Mouse (Mus musculus) left cerebral cortex, adult 18-20 months (tissue): Measurements from ENCODE around the gene B4galnt1. TPM values are rescaled to one million over a fixed set of nuclear protein-coding genes. Genes with fewer than 3 reads are reported as not detected.
"Not testable (repeated sequence)": the region's sequence is repeated elsewhere in the genome, so short reads cannot be mapped to it uniquely, and the experiment has no call there.

ENCODE experiments used
- DNase-seq, 2 experiments: peaks; one replicate each; pipeline ENCODE4 v3.0.0; 2021 to 2022; ENCODE audit warnings: low spot score in 2 of 2, mixed read lengths in 1 of 2
- long read RNA-seq, 2 experiments: library from polyadenylated mRNA; stranded (forward); transcript quantifications; one replicate each; pipeline ENCODE4 v2.0.0; 2021
- total RNA-seq, 2 experiments: library from RNA; stranded (reverse); gene quantifications; 2 replicates each; pipeline ENCODE4 v1.2.3; 2021

The B4galnt1 gene
- 100 to 1,000 TPM; 119 to 130 TPM for total RNA-seq
- long read RNA-seq, experiment 1, transcript B4galnt1-201 (11 exons, 2,395 nt), result major isoform, 115 of 217 reads
- long read RNA-seq, experiment 1, partial matches to known transcripts, result 59 of 217 reads
- long read RNA-seq, experiment 1, other reads (novel, unspliced or antisense), result 37 of 217 reads
- long read RNA-seq, experiment 2, transcript B4galnt1-201 (11 exons, 2,395 nt), result major isoform, 89 of 165 reads
- long read RNA-seq, experiment 2, partial matches to known transcripts, result 53 of 165 reads
- long read RNA-seq, experiment 2, other reads (novel, unspliced or antisense), result 17 of 165 reads

DNA sequence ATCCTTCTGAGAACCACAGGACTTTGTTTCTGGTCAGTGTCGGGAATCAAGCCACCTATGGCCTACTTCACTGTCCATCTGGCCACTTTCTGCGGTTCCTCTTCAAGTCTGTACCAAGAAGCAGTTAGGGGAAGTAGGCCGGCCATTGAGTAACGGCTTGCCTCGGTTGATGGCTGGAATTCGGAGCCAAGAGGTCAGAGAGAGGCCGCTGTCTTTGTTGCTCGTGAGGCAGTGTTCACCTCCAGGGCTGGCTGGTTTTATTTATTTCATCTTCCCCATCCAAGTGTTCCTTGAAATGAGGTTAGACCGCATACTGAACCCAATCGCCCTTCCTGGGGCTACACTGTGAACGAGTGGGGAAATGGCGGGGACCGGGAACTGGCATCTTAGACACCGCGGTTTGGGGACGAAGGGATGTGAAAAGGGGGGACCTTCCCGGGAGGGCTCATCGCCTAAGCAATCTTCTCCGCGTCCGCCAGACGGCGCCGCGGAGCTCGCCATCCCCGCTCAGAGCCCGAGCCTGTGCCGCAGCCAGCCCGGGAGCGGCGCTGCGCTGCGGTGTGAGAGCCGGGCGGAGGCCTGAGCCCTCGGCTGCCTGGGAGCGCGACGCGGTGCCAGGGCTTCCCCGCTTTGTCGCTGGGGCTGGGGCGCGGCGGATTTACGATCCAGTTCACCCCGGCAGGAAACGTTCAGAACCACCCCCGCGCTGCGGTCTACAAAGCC is at the start of gene B4galnt1:
TSS of gene B4galnt1 (plus strand) at position 595 of the 723 bp plus-strand sequence.
- peak; percentile 73 to 86 for DNase-seq

DNA sequence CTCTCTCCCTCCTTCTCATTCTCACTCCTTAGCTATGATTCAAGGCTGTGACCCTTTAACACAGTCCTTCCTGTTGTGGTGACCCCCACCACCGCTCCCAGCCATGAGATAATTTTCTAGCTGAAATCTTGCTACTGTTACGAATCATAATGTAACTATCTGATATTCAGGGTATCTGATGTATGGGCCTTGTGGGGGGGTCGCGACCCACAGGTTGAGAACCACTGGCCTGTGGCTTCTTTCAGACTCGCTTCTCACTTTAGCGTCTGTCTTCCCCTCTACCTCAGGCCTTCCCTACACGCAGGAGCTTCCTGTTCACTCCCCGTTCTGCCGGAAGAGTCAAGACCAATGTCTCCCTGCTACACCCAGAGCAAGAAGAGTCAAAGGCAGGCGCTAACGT is 46.6 kb upstream of the B4galnt1 start:
- DNase-seq, result no peak

DNA sequence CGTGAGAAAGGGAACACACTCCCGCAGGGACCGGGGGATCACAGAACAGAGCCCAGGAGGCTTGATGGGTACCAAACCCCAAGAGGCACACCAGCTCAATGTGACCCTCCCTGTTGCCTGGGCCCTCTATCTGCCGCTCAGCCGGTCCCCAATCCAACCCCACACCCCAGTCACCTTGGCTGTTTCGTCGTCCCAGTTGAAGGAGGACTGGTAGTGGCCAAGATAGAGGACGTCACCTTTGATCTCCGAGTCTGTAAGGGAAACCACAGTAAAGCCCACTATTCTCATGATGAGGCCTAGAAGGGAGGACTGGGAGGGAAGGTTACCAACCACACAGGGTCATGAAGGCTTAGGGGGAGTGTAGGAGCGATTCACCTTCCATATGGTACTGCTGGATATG is 45.8 kb upstream of the B4galnt1 start:
- no peak for DNase-seq

DNA sequence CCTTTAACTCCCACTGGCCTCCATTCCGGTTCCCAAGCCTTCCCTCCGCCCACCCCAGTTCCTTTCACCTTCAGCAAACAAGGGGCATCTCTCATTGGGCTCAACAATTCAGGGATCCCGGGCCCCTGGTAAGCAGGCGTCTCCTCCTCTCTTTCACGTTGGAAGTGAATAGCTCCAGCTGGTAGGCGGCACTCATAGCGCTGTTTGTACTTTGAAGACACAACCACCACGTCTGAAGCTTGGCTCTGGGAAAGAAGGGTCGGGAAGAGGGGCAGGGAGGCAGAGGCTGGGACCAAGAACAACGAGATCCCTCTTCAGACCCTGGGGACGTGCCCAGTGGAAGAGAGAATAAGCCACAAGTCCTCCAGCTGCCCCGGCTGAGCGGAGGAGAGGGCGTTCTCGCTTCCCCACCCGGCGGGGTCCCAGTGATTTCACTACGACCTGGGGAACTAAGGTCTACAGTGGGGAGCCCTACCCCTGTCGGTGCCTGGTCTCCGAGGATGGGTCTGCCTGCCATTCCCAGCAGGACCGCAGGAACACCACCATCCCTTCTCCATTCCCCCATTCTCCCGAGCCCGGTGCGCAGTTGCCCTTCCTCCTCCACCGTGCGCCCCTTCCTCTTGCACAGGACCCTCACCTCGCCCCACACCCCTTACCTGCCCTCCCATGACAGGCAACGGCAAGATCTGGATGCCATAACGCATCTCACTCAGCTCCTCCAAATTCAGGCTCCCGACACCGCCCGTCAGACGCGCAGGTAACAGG is 44.5 kb upstream of the B4galnt1 start:
- DNase-seq, result peak; percentile 6 to 18

DNA sequence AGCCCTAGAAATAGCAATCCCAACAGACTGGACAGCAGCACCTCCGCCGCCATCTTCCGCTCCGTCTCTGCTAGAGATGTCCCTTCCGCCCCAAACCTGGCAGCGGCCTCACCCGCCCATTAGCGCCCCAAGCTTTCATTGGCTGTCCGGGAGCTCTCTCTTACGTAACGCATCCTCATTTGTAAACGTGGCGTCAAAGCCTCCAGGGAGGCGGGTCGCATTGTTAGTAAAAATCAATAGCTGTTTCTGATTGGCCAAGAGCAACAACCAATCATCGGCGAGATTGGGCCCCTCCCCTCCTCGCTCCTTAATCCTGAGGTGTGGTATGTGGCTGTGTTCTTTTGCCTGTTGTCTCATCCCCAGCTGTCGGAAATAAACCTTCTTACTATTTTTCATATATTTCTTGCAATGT is 44.0 kb upstream of the B4galnt1 start, which contains the start of gene Os9:
TSS of gene Os9 (minus strand) at position 66 of the 412 bp plus-strand sequence.
- DNase-seq, result peak; percentile 92 to 96

DNA sequence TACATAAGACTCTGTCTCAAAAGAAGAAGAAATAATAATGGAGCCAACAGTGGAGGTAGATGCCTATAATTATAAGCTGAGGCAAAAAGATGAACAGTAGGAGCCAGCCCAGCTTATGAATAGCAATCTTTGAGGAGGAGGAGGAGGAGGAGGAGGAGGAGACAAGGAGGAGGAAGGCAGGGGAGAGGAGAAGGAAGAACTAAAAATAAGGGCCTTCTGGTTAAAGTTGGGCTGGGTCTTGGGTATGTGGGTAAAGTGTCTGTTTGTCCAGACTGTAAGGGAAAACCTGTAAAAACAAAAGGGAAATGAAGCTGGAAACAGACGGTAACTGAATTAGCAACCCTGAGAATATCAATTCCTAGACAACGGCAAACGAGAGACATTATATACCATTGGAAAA is 43.0 kb upstream of the B4galnt1 start:
- no peak for DNase-seq

DNA sequence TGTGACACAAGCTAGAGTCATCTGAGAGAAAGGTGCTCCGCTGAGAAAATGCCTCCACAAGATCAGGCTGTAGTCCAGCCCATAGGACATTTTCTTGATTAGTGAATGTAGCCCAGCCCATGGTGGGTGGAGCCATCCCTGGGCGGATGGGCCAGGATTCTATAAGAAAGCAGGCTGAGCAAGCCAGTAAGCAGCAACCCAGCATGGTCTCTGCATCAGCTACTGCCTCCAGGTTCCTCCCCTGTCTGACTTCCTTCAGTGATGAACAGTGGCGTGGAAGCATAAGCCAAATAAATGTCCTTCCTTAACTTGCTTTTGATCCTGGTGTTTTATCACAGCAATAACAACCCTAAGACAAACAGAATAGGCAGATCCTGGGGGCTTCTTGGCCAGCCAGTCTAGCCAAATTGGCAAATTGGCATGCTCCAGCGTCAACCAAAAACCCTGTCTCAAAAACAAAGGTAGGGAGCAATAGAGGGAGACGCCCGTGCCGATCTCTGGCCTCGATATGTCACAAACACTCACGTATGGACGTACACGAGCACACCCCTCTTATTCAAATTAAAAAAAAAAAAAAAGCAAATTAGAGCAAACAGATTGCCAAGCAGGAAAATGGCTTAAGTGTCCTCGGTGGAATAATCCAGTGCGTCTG is 42.1 kb upstream of the B4galnt1 start:
- DNase-seq, result peak; percentile 59 to 62

DNA sequence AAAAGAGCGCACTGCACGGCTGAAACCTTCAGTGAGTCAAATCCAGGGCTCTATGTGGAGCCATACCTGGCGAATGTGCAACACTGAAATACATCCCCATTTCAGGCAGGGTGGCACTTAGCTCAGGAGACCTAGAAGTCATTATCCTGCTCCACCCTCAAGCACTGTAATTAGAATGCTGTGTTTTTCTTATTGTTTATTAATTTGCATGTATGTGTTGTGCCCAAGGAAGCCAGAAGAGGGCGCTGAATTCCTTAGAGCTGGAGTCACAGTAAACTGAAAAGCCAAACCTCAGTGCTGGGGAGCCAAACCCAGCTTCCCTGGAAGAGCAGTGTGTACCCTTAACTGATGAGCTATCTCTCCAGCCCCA is 41.6 kb upstream of the B4galnt1 start:
- peak; percentile 74 to 82 for DNase-seq

DNA sequence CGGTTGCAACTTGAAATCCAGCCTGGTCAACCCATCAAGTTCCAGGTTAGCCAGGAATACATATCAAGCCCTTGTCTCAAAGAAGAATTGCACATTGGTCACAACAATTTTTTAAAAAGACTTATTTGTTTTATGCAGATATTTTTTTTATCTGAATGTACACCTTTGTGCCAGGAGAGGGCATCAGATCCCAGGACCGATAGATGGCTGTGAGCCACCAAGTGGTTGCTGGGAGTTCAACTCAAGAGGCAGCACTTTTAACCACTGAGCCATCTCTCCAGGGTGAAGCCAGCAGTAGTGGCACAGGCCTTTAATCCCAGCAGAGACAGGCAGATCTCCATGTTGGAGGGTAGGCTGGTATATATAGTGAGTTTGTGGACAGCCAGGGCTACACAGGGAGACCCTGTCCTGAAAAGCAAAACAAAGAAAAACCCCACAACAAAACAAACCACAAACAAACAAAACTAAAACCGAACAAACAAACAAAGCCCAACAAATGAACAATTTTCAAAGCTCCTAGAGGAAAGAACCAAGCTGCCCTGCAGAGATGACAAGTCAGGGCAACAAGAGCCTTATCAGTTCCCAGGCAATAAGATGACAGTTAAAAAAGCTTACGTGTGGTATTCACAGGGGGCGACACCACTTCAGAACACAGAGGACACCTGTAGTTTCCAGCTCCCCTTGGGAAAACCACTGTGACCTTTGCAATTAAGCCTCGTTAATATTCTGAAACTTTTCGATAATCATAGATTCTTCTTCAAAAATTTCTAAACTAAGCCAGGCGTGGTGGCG is 39.6 kb upstream of the B4galnt1 start:
- peak in 1 of 2 experiments; percentile 24 for DNase-seq

DNA sequence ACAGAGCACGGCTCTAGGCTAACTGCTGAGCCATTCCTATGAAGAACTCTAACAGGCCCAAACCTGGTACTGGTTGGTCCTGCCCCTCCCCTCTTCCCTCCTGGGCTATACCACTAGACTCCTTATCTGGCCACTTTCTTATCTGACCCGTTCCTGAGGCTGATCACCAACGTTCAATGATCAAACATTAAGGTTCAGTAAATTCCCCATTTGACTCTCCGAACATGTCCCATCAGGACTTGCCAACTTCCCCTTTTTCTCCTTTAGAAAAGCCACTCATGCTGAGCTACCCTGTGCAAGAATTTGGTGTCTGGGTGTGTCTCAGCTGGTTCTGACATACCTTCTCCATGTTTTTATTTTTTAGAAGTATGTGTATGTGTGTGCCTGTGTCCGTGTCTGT is 38.4 kb upstream of the B4galnt1 start:
- DNase-seq, result no peak

DNA sequence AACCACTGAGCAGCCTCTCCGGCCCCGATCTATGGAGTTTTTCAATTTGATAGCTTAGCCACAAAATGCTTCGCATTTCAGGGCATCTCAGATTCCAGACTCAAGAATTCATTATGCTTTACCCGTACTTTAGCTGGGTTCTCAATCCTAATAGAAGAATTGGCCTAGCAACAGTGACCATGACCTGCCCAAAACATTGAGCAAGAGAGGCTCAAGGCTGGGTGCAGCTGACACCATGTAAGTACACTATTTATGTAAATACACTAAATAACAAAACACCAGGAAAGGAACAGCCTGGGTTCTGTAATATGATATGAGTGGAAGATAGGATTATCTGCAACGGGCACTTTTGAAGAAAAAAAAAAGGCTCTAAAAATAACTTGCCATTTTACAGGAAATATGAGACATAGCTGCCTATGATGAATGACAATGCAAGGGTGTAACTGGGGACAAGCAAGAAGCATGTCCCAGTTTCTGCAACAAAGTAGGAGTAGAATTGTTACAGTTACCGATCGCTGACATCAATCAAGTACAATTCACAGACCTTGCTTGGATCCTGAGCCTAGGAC is 37.2 kb upstream of the B4galnt1 start:
- no peak for DNase-seq

DNA sequence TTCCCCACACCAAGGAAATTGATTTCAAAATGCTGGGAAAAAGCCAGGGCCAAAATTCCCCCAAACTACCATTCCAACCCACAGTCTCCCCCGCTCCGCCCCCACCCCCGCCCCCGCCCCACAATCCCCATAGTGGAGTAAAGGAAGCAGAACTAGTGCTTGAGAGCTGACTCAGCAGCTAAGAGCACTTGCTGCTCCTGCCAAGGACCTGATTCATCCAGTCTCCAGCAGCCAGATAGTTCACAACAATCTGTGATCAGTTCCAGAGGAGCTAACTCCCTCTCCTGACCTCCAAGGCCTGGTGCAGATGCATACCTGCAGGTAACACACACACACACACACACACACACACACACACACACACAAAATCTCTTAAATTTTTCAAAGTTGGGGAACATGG is 35.6 kb upstream of the B4galnt1 start:
- no peak for DNase-seq

DNA sequence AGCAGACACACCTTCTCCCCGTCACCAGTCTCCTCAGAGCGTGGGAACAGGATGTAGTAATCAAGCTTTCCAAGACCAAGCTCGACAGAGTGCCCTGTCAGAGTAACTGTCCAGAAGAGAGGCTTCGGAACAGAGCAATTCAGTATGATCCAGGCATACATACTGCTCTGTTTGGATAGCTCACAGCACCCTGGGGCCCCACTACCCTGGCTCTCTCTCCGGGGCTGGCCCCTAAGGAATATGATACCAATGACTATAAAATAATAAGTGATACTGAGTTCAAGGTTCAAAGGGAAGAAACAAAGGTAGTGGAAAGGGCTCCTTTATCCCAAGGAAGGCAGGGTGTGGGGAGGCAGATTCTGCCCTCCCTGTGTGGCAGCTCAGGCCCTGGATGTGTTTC is 32.6 kb upstream of the B4galnt1 start:
- DNase-seq, result no peak

DNA sequence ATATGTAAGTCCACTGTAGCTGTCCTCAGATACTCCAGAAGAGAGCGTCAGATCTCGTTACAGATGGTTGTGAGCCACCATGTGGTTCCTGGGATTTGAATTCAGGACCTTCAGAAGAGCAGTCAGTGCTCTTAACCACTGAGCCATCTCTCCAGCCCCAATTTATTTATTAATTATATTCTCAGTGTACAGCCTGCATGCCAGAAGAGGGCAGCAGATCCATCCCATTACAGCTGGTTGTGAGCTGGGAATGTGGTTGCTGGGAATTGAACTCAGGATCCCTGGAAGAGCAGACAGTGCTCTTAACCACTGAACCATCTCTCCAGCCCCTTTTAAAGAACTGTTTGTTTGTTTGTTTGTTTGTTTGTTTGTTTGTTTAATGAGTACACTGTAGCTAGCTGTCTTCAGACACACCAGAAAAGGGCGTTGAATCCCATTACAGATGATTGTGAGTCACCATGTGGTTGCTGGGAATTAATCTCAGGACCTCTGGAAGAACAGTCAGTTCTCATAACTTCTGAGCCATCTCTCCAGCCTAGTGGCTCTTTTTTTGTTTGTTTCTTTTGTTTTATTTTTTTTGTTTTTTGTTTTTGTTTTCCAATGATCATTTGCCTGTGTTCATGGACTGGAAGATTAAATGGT is 30.5 kb upstream of the B4galnt1 start:
- not testable (repeated sequence) for DNase-seq

DNA sequence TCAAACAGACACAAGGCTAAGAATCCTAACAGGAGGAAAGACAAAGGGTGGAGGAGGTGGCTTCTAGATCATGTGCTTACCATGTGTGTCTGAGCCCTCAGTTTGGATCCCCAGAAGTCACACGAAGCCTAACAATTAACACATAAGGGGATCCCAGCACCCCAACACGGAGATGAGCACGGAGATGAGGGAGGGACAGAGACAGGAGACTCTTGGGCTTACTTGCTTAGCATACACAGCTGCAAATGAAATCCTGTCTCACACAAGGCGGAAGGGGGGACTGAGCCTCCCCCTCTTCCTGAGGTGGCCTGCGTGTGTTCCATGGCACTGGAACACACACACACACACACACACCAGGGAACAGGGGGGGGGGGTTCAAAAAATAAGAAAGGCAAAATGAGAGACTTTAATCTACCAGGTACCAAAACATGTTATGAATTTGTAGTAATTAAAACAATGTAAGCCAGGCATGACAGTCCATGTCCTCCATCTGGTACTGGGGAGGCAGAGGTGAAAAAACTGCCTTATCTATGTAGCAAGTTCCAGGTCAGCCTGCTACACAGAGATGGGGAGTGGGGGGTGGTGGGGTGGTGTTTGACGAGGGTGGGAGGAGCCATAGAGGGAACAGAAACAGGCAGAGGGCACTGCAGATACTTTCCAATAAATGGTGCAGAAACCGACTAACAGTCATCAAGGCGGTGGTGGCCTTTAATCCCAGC is 29.7 kb upstream of the B4galnt1 start:
- no peak for DNase-seq

DNA sequence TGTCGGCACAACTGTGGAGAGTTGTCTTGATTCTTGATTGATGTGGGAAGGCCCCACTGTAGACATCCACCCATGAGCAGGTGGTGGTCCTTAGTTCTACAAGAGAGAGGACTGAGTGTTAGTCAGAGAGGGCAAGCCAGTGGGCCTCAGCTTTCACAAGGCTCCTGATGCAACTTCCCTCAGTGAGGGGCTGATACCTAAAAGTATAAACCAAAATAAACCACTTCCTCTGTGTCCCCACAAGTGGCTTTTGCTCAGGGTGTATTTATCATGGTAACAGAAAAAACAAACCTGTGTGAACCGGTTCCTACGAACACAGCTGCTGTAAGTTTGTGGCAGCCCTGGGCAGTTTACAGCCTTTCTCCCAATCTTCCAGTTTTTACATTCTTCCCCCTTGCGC is 28.5 kb upstream of the B4galnt1 start:
- no peak for DNase-seq

DNA sequence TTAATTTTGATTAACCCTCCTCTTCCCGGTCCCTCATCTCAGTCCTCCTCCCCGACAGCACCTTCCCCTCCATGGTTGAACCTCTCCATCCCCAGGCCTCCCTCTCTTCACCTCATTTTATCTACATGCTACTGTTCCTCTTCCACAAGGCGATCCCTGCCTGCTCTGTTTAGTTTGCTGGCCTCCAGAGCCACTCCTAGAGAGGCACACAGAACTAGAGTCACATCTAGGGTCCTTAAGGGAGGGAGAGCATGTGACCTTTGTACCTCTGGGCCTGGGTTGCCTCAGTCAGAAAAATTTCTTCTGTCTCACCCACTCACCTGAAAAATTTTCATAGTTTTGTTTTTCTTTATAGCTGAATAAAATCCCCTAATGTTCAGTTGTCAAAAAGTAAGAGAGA is 27.1 kb upstream of the B4galnt1 start:
- no peak for DNase-seq

DNA sequence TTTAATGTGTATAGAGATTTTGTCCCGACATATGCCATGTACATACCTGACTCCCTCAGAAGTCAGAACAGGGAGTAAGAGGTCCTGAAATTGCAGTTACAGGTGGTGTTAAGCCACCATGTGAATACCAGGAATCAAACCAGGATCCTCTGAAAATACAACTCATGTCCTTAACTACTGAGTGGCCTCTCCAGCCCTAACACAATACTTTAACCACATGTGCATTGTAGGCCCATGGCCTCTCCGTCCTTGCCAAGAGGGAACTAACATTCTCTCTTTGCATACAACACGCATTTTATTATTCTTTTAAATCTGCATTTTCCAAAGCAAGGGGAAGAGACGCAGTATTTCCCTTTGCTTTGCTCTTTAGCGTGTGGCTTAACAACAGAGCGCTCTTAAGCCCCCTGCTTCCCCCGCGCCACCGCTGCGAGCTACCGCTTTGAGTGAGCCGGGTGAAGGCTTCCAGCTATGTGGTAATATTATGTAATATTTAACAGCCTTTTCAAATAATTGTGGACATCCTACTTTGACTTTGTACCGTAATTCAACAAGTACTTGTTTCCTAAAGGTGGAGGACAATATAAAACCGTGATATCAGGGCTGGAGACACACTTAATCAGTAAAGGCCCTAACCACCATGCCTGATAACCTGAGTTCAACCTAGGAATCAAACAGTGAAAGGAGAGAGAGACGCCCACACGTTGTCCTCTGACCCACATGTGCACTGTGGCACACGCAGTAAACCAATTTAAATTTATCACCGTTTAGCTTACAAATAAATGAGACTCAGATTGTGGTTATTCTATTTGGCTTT is 26.5 kb upstream of the B4galnt1 start:
- DNase-seq, result no peak
